Mouse (Mus musculus) limb, embryonic 11.5 days (tissue): ENCODE results near the gene Smyd1. TPM values are rescaled to one million over a fixed set of nuclear protein-coding genes. Genes with fewer than 3 reads are reported as not detected.

ENCODE experiments used
- ATAC-seq: fragments of 200-750 bp; cut with Nextera tagmentation; 2 replicates; pipeline ENCODE4 v1.8.0; 2017; ENCODE audit warnings: low read depth; ENCODE audit not compliant: insufficient number of reproducible peaks, low FRiP score, low TSS enrichment
- DNase-seq: peaks from one replicate; pipeline ENCODE4 v3.0.0-alpha.2; 2015; ENCODE audit warnings: low spot score
- H3K27ac ChIP-seq: fragments of 300-500 bp; sonication (generic); replicated peaks from 2 replicates; pipeline ENCODE4 v1.5.1; 2014; ENCODE audit warnings: low read depth, mild to moderate bottlenecking, low read length
- H3K27me3 ChIP-seq: fragments of 300-500 bp; sonication (generic); 2 replicates; pipeline ENCODE4 v1.6.1; 2014; ENCODE audit warnings: mild to moderate bottlenecking, low read length, mixed read lengths; ENCODE audit not compliant: control insufficient read depth, insufficient read depth
- H3K36me3 ChIP-seq: fragments of 300-500 bp; sonication (generic); 2 replicates; pipeline ENCODE4 v1.6.1; 2014; ENCODE audit warnings: mild to moderate bottlenecking, low read length, moderate library complexity, mixed read lengths; ENCODE audit not compliant: control insufficient read depth, insufficient read depth
- H3K4me1 ChIP-seq: fragments of 300-500 bp; sonication (generic); 2 replicates; pipeline ENCODE4 v1.6.1; 2014; ENCODE audit warnings: low read length, mixed read lengths; ENCODE audit not compliant: control insufficient read depth, insufficient read depth
- H3K4me2 ChIP-seq: fragments of 300-500 bp; sonication (generic); 2 replicates; pipeline ENCODE4 v1.6.1; 2014; ENCODE audit warnings: low read depth, mild to moderate bottlenecking, moderate library complexity; ENCODE audit not compliant: severe bottlenecking
- H3K4me3 ChIP-seq: fragments of 300-500 bp; sonication (generic); 2 replicates; pipeline ENCODE4 v1.5.1; 2014; ENCODE audit warnings: low read depth, low read length
- H3K9ac ChIP-seq: fragments of 300-500 bp; sonication (generic); 2 replicates; pipeline ENCODE4 v1.6.1; 2014; ENCODE audit warnings: mild to moderate bottlenecking, low read length
- H3K9me3 ChIP-seq: fragments of 300-500 bp; sonication (generic); 2 replicates; pipeline ENCODE4 v1.6.1; 2016; ENCODE audit warnings: low read length; ENCODE audit not compliant: control insufficient read depth
- whole genome bisulfite sequencing: fragments of 180-500 bp; shearing (Covaris S2); extraction: QIAGEN DNeasy Blood & Tissue Kit; methylation state at CpG from one replicate; pipeline ENCODE4 v1.1.7; 2014; 5-methylcytosine and 5-hydroxymethylcytosine counted together
- polyA plus RNA-seq: library from polyadenylated mRNA; unstranded; fragments of >200 nt; fragmentation: Nextera tagmentation; extraction: Ambion mirVana; gene quantifications from 2 replicates; pipeline ENCODE4 v1.2.1, GENCODE M21; 2014

The Smyd1 gene
- polyA plus RNA-seq, 1 experiment from 2014 or later: 3.7 TPM

DNA sequence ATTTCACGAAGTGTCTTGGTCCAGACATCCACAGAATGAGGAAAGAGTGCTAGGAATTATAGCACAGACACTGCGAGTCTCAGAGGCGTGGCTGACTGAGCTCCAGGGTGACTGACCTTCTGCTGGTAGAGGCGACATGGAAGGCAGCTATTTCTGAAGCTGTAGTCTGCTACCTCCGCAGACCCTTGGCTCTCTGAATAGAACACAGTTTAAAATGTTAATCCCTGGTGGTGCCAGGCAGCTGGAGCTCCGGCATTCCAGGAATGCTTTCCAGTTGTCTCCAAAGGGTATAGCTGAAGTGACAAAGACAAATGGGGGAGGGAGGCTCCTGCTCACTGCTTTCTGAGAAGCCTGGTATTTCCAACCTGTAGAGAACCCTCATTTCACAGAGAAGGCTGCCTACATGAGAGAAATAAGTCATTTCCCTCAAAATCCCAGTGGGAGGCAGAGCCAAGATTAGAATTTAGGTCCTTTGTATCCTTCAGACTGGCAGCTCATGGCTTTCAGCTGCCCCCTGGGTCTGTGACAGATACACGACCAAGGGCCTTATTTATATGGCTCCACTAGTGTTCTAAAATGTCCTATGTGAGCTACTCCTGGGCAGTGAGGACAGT, 94.8 kb downstream of the Smyd1 start:
- DNase-seq (peak; percentile 28), ATAC-seq (no peak)
- Histone ChIP-seq H3K9ac (no peak overlapping the region), H3K4me2 (no peak overlapping the region), H3K4me1 (0 out of 2 replicates have a peak, but pooled peaks cover 3% of the 10 kb centered on the region), H3K27ac (no peak overlapping the region), H3K4me3 (no peak overlapping the region), H3K27me3 (no peaks in the 10 kb centered on the region), H3K36me3 (no peaks in the 10 kb centered on the region), H3K9me3 (no peaks in the 10 kb centered on the region)
- 7% methylated on average over 7 of the region's 7 CpGs for WGBS

DNA sequence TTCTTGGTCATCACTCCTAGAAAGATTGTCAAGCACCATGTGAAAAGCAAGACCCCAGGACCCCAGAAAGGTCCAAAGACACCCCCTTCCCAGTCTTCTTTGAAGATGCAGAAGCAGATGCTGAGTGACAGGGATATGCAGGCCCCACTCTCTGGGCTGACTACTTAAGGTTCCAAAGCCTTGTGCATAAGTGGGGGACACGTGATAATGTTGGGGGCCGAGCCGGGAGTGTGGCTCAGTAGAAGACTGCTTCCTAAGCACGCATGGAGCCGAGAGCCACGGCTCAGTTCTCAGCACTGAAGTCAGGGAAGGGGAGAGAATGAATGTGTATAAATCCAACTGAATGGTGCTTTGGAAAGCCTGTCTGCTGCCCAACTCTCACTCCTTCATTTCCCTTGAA, 95.5 kb downstream of the Smyd1 start:
- Histone ChIP-seq H3K4me2 (no peak overlapping the region), H3K36me3 (no peaks in the 10 kb centered on the region), H3K4me1 (0 out of 2 replicates have a peak, but pooled peaks cover 3% of the 10 kb centered on the region), H3K9me3 (no peaks in the 10 kb centered on the region), H3K4me3 (no peak overlapping the region), H3K27me3 (no peaks in the 10 kb centered on the region), H3K9ac (no peak overlapping the region), H3K27ac (no peak overlapping the region)
- DNase-seq (no peak), ATAC-seq (no peak)
- WGBS: 21% methylated on average over 6 of the region's 6 CpGs

DNA sequence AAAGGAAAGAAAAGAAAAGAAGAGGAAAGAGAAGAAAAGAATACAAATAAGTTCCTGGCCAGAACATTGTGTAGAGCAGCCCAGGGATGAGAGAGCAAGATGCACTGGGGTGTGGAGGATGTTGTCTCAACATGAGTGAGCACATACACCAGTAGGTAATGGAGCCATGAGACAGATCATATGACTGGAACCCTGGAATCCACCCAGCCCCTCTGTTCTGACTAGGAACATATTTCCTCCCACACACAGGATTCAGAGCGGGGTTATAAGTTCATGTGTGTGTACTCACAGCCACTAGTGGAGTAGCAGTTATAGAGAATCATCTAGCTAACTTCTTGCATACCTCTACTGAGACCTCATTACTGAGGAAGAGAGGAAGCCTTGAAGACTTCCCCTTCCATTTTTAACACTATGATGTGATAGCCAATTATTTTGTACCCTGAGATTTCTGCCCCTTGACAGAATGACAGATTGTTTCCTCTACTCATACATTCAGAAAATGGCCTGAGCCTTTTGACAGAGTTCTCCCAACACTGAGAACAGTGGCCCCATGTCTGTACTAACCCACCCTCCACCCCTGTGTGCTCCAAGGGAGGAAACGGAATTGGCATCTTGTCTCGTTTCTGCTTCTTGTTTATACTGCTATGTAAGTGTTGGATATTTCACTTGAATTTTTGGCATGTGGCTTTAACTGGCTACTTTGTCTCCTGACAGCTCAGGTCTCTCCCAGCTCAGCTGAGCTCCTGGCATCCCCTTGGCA, 97.7 kb downstream of the Smyd1 start:
- Histone ChIP-seq H3K27ac (no peak overlapping the region), H3K4me3 (no peak overlapping the region), H3K4me2 (no peak overlapping the region), H3K4me1 (0 out of 2 replicates have a peak, but pooled peaks cover 3% of the 10 kb centered on the region), H3K27me3 (no peaks in the 10 kb centered on the region), H3K9me3 (no peaks in the 10 kb centered on the region), H3K36me3 (no peaks in the 10 kb centered on the region), H3K9ac (no peak overlapping the region)
- 78% methylated on average over 3 of the region's 3 CpGs for WGBS
- ATAC-seq (no peak), DNase-seq (no peak)

DNA sequence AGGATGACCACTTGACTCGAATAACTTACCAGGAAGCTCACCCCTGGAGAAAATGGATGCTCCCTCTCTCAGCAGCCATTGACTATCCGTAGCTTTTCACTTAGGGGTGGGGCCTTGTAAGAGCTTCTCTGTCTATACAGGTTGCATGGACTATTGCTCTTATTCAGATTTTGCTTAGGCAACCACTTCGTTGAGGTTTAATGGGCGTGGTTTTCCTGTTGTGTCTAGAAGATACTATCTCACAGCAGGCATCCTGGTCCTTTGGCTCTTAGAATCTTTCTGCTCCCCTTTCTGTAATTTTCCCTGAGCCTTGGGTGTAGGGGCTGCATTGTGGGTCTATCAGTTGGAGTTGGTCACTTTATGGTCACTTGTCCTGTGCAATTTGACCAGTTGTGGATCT, 100.5 kb downstream of the Smyd1 start:
- H3K9me3 ChIP-seq: no peaks in the 10 kb centered on the region
- DNase-seq: no peak
- ATAC-seq: no peak
- H3K4me3 ChIP-seq: no peak overlapping the region
- no peak overlapping the region for H3K4me2 ChIP-seq
- H3K27me3 ChIP-seq: no peaks in the 10 kb centered on the region
- no peak overlapping the region for H3K9ac ChIP-seq
- no peaks in the 10 kb centered on the region for H3K36me3 ChIP-seq
- H3K27ac ChIP-seq: no peak overlapping the region
- H3K4me1 ChIP-seq: no peaks in the 10 kb centered on the region
- WGBS: 86% methylated on average over 4 of the region's 4 CpGs

DNA sequence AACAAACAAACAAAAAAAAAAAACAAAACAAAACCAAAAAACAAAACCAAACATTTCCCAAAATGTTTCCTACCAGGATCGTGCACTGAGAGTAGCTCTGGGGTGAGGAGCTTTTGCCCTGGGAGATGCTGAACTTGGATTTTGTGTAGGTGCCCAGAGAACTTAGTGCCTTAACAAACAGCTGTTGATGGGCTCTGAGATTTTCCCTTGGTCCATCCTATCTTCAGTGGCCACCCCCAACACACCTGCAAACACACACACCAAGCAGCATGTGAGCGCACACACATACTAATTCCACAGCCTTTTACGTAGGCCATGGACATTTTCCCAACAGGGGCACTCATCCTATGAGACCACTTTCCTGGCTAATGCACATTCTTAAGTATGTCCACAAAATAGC, 109.6 kb downstream of the Smyd1 start:
- 97% methylated on average over 3 of the region's 3 CpGs for WGBS
- Histone ChIP-seq H3K36me3 (no peaks in the 10 kb centered on the region), H3K4me3 (no peak overlapping the region), H3K9ac (no peak overlapping the region), H3K27me3 (no peaks in the 10 kb centered on the region), H3K27ac (no peak overlapping the region), H3K4me1 (no peaks in the 10 kb centered on the region), H3K9me3 (no peaks in the 10 kb centered on the region), H3K4me2 (no peak overlapping the region)
- DNase-seq: no peak
- ATAC-seq: no peak

DNA sequence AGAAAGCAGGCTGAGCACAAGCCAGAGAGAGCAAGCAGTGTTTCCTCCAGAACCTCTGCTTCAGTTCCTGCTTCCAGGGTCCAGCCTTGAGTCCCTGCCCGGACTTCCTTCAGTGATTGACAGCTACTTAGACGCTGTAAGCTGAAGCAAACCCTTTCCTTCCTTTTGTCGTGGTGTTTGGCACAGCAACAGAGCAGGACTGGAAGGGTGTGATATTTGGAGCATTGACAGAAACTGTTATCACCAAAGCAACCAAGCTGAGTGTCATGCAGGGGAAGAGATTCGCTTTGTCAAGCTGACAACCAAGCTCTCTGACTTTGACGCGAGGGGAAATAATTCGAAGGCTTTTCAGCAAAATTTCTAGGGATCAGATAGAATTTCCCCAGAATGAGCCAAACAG, 110.1 kb downstream of the Smyd1 start:
- Histone ChIP-seq H3K4me2 (no peak overlapping the region), H3K36me3 (no peaks in the 10 kb centered on the region), H3K4me3 (no peak overlapping the region), H3K4me1 (no peaks in the 10 kb centered on the region), H3K9ac (no peak overlapping the region), H3K27ac (no peak overlapping the region), H3K27me3 (no peaks in the 10 kb centered on the region), H3K9me3 (no peaks in the 10 kb centered on the region)
- ATAC-seq (no peak), DNase-seq (no peak)
- 73% methylated on average over 7 of the region's 7 CpGs for WGBS

DNA sequence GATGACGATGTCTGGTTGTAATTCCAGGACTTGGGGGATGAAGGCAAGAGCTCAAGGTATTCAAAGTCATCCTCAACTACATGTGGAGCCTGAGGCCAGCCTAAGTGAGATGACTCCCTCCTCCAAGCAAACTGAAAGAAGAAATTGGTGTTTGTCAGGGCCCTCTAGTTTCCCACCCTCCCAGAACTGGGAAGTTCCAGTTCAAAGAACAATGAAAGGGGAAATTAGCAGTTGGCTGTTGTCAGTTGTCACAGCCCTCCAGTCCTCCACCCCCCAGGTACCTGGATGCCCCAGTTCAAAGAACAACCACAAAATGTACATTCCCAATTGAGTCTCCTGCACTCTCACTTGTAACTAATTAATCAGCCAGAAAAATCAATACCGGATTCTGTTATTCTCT, 113.3 kb downstream of the Smyd1 start:
- ATAC-seq: no peak
- Histone ChIP-seq H3K4me1 (no peaks in the 10 kb centered on the region), H3K27me3 (no peaks in the 10 kb centered on the region), H3K27ac (no peak overlapping the region), H3K4me2 (no peak overlapping the region), H3K36me3 (no peaks in the 10 kb centered on the region), H3K9ac (no peak overlapping the region), H3K9me3 (no peaks in the 10 kb centered on the region), H3K4me3 (no peak overlapping the region)
- DNase-seq: no peak
- 78% methylated on average over 2 of the region's 2 CpGs for WGBS

DNA sequence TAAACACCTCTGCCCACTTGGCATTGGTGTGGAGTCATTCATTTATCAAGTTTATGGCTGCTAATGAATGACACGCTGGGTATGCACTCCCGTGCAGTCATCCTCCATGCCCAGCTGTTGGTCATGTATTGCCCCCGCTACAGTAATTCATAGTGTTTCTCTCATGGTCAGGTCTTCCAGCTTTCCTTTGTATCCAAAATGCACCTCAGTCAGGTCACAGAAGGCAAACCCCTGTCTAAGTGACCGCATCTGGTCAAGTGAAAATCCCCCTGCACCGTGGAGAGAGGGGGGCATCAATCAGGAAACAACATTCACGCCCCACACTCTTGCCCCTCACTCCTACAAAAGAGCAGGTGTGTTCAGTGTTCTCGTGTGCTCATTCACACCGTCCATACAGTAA, 117.9 kb downstream of the Smyd1 start:
- no peak for ATAC-seq
- Histone ChIP-seq H3K9ac (no peak overlapping the region), H3K27me3 (no peaks in the 10 kb centered on the region), H3K9me3 (no peaks in the 10 kb centered on the region), H3K4me2 (no peak overlapping the region), H3K36me3 (no peaks in the 10 kb centered on the region), H3K4me1 (no peaks in the 10 kb centered on the region), H3K27ac (no peak overlapping the region), H3K4me3 (no peak overlapping the region)
- WGBS: 75% methylated on average over 8 of the region's 8 CpGs
- no peak for DNase-seq
